Mouse (Mus musculus) cerebellum, adult 9-10 months (tissue): ENCODE data around the gene Ube2z.

Source experiments
- DNase-seq: peaks from one replicate; pipeline ENCODE4 v3.0.0; 2022

The Ube2z gene

DNA sequence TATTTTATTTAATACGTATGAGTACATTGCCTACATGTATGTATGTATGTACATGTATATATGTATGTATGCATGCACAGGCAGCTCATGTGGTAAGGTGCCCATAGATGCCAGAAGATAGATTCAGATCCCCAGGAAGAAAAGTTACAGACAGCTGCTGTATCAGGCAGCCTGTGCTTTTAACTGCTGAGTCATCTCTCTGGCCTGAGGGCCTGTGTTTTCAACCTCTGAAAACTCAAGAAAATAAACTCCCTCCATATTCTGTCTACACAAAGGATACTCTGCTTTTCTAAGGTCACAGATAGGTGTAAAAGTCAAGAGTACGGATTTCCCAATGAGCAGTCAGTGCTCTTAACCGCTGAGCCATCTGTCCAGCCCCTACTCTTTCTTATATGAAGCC, 14.3 kb downstream of the Ube2z start:
- no peak for DNase-seq

- DNase-seq, result no peak
These were observed 15.2 kb downstream of the Ube2z start for GRCm38 (mm10) chr11:96049939-96050338.

- DNase-seq, result no peak
These were observed 17.5 kb downstream of the Ube2z start for GRCm38 (mm10) chr11:96047469-96048373.

DNA sequence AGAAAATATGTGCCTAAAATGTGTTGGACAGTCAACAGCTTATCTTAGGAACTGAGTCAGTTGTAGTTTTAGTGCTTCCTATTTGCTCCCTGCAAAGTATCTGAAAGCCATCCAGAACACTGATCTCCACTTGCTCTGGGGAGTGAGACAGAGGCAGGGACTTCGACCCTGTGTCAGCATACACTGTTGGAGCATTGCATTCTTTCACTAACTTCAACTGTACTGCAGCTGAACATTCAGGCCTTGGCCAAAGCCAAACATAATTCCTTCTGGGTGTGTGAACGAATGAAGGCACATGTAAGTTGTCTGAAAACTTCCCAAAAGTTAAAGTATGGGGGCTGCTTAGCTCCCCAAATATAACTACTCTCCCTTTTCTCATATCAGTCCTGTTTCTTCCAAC, 18.4 kb downstream of the Ube2z start:
- no peak for DNase-seq

GRCm38 (mm10) chr11:96046028-96046427, 19.2 kb downstream of the Ube2z start:
- no peak for DNase-seq

DNA sequence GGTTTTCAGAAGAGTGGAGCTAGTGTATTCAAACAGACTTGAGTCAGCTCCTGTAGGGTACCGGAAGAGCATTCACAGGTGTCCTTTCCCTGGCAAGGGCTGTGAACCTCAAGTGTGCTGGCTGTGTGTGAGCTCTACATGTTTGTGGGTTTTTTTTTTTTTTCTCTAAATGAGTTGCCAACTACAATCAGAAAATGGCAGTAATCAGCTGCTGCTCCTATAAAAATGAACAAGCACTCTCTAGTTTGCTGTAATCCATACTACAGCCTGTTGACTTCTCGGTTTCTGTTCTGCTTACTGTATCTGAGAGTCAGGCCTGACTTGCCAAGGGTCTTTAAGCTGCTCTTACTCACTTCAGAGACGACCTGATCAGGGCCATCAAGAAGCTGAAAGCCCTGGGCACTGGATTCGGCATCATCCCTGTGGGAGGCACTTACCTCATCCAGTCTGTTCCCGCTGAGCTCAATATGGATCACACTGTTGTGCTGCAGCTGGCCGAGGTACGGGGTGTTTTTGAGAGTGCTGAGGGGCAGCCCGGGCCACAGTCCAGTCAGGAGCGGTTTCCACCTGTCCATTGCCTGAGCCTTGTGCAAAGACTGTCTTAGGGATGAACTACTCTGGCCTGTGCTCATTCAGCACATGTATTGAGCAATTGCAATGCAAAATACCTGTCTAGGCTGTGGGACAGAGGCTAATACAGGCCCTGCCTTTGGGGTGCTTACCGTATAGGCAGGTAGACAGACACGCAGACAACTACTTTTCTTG, 20.2 kb downstream of the Ube2z start:
- no peak for DNase-seq

DNA sequence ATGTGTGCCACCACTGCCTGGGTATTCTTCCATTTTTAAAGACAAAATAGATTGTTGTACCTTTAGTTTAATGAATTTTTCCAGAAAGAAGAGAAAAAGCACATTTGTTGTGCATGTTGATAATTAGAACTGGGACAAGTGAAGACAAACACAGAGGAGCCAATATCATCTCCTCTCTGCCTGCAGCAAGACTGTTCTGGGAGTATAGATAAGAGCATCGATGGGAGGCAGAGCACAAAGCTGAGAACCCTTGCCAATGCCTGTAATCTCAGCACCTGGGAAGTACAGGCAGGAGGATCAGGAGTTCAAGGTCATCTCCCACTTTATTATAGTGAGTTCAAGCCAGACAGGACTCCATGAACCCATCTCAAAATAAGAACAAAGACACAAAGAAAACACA, 26.6 kb downstream of the Ube2z start:
- no peak for DNase-seq

DNA sequence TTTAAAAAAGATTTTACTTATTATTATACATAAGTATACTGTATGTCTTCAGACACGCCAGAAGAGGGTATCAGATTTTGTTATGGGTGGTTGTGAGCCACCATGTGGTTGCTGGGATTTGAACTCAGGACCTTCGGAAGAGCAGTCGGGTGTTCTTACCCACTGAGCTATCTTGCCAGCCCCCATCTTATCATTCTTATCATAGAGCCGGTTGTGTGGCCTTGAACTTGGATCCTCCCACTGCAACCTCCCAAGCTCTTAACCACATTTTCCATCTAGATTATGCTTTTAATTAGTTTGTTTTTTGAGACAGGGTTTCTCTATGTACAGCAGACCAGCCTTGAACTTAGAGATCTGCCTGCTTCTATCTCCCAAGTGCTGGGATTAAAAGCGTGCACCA, 27.7 kb downstream of the Ube2z start:
- DNase-seq, result no peak

- DNase-seq, result peak; percentile 37
These were observed 30.1 kb downstream of the Ube2z start for GRCm38 (mm10) chr11:96035133-96035532.

- DNase-seq, result peak; percentile 92
These were observed 30.6 kb downstream of the Ube2z start, which contains the start of gene Snf8 for GRCm38 (mm10) chr11:96034596-96035052. TSS of gene Snf8 (plus strand) at chr11:96034885.

GRCm38 (mm10) chr11:96034116-96034515, 31.1 kb downstream of the Ube2z start:
- no peak for DNase-seq

- DNase-seq, result no peak
These were observed 31.9 kb downstream of the Ube2z start for GRCm38 (mm10) chr11:96033264-96033663.

DNA sequence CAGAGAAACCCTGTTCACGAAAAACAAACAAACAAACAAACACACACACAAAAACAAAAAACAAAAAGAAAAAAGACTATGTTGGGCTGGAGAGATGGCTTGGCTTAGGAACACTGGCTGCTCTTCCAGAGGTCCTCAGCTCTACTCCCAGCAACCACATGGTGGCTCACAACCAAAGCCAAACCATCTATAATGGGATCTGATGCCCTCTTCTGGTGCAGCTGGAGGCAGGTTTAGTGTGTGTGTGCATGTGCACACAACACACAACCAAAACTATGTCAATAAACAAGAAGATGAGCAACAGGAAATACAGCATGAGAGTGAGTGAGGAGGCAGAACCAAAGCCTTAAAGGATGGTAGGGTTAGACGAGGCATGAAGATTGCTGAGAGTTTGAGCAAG, 33.5 kb downstream of the Ube2z start:
- no peak for DNase-seq

DNA sequence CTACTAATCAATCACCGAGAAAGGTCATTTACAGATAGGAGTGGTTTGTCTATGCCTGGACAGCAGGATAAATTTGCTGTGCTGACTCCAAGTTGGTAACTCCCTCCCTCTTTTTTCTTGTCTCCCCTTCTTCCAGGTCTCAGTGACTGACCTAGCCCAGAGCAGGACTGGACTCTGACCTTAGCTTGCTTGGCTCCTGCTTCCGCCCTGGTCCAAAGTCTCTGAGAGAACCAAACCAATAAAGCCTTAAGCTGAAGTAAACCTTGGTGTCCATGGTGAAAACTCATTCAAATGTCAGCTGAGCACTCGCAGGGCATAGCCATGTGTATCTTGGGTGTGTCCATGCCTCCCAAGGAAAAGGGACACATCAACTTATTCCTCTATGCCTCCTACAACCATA, 34.6 kb downstream of the Ube2z start:
- no peak for DNase-seq

DNA sequence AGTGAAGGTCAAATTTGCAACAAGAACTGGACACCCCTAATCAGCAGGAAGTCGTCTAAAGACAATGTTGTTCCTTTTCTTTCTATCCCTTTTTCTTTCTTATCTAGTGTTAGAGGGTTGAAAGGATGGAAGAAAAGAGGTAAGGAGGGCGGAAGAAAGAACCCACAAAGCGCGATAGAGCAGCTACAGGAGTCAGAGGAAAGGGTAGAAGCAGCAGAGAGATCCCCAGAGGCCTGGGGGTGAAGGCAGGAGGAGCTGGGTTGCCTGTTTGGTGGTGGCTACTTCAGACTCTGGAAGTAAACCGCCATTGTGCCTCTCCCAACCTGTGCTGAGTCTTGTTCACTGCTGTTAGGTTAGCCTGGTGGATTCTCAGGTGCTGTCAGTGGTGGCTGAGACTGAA, 37.1 kb downstream of the Ube2z start:
- no peak for DNase-seq

DNA sequence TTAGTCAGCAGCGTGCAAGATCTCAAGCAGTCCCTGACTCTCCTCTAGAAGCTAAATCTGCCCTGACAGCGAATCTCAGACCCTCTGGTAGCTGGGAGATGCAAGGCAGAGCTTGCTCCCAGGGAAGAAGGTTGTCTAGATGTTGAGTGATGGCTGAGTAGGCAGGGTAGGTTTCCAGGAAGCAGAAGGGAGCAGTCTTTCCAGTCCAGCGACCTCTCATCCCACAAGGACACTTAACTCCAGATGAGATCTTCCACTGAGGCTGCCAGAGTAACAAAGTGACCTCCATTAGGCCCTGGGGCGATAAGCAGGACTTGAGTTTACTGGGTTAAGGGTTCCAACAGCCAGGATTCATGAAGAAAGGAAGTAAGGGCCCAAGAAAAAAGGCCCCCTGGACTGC, 44.6 kb downstream of the Ube2z start:
- DNase-seq, result no peak

DNA sequence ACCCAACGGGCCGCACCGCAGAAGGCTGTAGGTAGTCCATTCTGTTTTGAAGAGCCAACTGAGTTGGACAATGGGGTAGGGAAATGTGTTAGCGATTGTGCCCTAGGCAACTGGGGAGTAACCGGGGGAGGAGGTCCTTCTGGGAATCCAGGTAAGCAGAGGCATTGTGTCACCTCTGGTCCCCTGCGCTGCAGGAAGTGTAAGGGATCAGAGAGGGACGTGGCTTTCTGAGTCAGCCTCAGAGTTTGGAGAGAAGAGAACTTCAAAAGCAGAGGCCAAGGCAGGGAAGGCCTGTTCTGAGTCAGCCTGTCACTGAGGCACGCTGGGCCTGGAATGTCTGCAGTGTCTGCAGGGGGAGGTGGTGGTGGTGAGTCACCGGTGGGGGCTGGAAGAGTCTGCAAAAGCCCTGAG, 47.2 kb downstream of the Ube2z start:
- no peak for DNase-seq

DNA sequence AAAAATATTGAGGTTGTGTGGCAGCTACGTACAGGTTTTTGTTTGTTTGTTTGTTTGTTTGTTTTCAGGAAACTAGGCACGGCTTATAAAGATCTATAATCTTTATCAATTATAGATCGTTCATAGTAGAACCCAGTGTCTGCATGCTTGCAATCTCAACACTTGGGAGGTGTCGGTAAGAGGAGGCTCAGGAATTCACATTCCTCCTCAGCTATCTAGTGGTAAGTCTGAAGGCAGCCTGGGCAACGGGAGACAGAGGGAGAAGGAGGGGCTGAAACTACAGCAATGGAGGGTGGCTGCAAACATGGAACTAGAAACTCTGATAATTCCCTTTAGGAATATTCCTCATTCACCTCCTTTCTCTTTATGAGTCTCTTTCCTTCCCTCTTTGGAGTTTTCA, 49.8 kb downstream of the Ube2z start:
- DNase-seq, result no peak

GRCm38 (mm10) chr11:96011982-96012381, 53.2 kb downstream of the Ube2z start:
- DNase-seq, result no peak

- no peak for DNase-seq
These were observed 56.4 kb downstream of the Ube2z start for GRCm38 (mm10) chr11:96008827-96009226.

GRCm38 (mm10) chr11:96007516-96008235, 57.5 kb downstream of the Ube2z start:
- no peak for DNase-seq

- no peak for DNase-seq
These were observed 58.2 kb downstream of the Ube2z start for GRCm38 (mm10) chr11:96006852-96007515.

- no peak for DNase-seq
These were observed 58.8 kb downstream of the Ube2z start for GRCm38 (mm10) chr11:96006367-96006851.
